Mouse (Mus musculus) c-Kit-positive CD71-negative TER-119-negative erythroid progenitor cells, embryonic 14.5 days (primary cell): ENCODE data around the gene Mbtps1.

Experiments
- DNase-seq: peaks from one replicate; pipeline ENCODE4 v3.0.0-alpha.2; 2013; ENCODE audit warnings: low read depth

The Mbtps1 gene

DNA sequence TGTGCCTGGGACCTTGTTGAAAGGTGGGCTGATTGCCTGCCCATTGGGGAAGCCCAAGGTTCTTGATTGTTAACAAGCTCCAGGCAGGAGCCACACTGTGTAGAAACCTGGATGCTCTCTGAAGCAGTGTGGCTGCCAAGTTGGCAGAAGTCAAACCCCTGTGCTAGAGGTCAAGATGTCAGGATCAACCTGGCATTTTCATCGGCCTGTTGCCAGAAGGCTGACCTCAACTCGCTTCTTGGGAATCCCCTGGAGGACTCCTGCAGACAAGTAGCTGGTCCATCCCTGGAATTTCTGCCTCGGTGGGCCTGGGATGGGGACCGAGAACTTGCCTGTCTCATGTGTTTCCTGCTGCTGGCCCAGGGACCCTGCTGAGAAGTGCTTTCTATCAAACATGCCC is 56.4 kb downstream of the Mbtps1 start:
- DNase-seq = no peak

DNA sequence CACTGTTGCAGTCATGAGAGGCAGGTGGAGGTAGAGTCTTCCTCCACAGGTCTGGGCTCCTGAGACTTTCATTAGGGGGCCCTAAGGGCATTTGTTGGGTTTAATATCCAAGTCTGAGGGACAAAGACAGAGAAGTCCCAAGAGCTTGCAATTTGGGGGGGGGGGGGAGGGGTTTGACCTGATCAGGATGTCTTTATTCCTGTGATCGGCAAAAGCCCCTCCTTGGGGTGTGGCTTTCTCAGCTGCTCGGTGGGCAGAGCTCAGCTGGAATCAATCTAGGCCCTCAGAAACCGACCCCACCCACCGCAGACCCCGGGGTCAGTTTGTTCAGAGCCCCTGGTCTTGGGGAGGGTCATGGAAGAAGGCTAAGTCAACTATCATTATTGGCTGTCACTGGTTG is 56.9 kb downstream of the Mbtps1 start, which contains the start of gene Slc38a8:
Slc38a8 (minus strand) TSS at position 101 of the 400 bp plus-strand sequence.
- DNase-seq = no peak

DNA sequence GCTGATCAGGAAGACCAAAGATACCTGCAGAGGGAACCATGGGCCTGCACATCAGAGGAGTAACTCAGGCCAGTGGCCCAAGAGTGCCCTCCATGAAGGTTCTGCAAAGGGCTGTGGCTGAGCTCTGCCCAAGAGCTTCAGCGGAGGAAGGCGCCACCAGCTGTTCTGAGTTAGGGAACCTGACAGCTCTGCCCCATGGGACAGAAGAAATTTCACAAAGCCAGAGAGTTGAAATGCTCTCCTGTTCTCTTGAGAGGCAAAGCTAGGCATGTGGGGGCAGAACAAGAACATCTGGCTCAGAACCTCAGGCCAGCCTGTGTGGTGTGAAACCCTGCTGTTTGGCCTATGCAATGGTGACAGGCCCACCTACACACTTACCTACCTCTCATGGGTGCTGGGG is 58.7 kb downstream of the Mbtps1 start:
- DNase-seq = no peak

DNA sequence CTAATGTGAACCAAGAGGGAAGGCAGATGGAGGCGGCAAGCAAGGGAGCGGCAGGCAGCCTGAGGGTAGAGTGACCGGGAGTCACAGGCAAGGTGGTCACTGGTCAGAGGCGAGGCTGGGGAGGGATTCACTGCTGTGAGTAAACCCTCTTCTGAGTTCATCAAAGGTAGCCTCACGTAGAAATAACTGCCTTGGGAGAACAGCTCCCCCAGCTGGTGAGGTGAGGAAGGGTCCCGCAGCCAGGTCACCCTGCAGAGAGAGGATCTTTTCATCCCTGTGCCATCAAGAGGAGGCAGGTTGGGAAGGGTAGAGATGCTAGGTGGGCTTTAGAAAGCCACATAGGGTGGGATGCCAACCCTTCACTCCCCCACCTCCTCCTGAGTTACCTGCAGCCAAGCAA is 61.7 kb downstream of the Mbtps1 start:
- DNase-seq = peak; percentile 36

DNA sequence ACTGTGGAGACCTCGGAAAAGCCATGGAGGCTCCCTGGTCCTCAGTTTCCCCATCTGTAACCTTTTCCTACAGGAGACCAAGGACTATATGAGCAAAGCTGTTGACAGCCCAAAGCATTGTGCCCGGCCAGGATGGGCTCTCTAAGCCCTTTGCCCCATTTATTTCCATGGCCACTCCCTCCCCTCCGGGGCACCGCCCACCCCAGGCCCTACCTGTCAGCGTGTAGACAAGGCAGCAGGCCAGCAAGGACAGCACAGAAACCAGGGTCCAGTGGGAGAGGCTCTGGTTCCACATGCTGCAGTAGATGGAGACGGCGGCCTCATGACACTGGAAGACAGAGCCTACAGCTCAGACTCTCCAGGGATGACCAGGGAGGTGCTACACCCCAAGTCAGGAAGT is 71.4 kb downstream of the Mbtps1 start:
- DNase-seq = no peak

DNA sequence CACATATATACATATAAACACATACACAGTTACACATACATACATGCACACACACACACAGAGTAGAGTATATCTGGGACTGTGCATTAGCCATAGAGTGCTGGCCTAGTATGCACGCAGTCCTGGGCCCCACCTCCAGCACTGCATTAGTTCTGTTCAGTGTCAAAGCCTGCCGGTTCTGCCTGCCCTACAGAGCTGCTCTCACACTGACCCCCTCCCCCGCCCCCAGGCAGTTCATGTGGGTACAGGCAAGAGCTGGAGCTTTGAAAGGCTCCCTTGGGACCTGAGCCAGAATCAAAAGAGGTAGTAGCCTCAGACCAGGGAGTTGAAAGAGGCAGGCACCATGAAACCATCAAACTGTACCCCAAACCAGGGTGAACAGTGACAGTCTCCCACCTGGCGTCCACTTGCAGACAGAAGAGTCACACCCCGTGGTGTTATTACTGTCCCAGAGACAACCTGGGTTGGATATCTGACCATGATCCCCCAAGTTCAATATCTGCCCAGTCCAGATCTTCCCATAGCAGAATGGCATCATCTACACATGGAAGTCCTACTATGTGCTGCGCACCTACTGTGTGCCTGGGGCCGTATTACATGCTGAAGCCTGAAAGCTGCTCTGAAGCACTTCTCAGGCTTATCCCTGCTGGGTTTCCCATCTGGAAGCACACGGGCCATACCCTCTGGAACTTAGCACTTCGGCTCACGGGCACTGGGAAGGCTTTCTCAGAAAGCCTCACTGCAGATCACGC is 74.2 kb downstream of the Mbtps1 start:
- DNase-seq = no peak

DNA sequence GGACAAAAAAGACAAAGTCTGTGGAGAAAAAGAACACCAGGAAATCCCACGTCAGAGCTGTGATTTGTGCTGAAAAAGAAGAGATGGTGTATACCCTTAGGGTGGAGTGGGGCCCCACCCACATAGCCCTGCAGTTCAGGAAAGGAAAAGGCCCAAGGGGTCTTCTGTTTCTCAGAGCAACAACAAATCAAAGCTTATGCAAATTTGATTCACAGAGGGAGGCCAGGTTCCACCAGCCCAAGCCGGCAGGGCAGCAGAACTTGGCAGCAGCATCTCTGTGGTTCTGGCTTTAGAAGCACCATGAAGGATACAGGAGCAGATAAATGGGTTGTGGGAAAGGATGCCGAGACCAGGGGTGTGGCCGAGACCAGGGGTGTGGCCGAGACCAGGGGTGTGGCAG is 79.9 kb downstream of the Mbtps1 start:
- no peak for DNase-seq

DNA sequence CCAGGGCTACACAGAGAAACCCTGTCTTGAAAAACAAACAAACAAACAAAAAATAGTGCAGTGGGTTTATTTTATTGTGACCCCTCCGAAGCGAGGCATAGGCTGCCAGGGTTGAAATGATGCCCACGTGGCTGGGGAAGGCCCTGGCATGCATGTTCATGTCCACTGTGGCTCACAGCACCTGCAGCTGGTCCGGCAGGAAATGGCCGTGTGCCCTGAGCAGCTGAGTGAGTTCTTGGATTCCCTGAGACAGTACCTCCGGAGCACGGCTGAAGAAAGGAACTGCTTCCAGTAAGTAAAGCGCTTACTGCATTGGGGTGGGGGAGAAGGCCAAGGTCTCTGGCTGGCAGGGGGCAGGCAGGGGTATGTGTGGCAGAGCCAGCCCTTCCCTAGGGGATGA is 90.4 kb downstream of the Mbtps1 start:
- DNase-seq = no peak

DNA sequence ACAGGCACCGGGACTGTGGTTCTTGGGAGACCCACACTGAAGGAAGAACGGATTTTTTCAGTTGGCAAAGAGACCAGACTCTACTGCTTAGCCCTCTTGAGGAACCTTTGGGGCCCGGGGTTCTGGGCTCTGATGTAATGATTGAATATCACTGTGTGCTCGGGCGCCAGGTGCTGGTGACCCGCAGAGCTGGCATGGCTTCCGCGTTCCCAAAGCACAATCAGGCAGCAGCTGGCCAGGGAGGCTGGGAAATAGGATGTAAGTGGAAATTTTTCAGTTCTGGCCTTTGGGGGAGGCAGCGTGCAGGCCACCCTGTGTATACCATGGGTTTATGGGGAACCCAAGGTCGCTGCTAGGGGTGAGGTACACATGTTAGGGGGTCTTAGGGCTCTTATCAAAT is 91.7 kb downstream of the Mbtps1 start:
- DNase-seq = no peak

DNA sequence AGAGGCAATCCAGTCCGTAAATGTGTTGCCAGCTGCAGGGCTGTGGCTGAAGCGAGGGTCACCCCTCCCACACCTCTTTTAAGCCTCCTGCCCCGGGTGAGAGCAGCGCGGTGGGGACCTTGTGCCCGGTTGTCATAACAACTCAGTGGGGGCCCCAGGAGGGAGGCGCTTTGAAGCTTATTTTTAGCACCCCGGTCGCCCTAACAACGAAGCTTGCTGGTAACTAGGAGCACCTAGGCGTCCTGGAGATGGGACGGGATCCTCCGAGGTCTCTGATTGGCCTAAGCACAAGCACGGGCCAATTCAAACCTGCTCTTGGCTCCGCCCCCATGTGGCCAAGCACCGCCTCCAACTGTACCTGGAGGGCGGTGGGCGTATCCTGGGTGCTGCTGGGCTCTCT is 92.4 kb downstream of the Mbtps1 start:
- no peak for DNase-seq

DNA sequence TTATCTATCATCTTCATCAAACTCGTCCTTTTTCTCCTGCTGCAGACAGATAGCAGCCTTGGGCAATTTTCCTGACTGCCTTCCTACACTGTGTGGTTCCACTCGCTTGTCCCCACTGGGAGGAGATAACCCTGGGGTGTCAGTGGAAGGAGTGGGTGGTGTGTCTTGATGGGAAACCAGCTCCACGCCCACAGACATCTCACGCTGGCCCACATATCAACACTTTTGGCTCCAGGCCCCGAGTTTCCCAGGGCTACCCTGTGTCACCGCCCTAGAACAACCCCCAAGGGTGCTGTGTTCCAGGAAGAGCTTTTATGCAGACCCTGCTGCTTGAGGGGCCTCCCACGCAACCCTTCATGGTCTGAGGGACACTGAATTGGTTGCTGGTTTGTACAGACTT is 94.8 kb downstream of the Mbtps1 start:
- DNase-seq = no peak

DNA sequence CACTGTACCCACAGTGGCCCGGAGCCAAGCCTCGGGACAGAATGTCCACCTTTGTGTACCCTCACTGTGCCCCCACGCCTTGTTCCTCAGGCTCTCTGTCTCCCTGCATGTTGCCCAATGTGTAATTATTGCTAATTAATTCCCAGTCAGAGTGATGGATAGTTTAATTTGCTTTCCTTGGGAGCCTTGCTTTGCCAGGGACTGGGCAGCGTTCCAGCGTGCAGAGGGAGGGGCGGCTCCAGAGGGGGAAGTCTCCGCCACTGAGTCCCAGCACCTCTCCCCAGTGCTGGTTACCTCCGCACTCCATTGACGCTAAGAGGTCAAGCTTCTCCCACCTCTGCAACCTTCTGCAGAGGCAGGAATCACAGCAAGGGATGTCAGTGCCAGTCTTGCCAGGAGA is 97.2 kb downstream of the Mbtps1 start:
- DNase-seq = no peak

DNA sequence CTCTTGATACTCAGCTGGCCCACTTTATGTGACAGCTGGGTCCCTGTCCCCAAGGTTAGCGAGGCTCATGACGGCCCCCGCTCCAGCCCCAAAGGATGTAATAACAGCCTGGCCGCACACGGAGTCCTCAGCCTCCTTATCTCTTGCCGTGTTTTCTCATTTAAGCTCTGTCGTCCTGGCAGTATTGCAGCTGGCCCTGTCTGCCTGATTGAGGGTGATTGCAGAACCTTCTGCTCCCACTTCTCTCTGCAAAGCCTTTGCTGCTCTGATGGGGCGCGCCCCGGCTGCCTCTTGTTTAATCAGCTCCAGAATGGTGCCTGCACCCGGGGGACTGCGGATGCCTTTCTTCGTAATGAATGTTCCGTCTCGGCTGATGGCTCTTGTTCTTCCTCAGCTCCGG is 98.8 kb downstream of the Mbtps1 start:
- no peak for DNase-seq
